Mouse (Mus musculus) spleen, postnatal 36 days (tissue): Measurements from ENCODE around the gene Slamf8.

Experiments used
- DNase-seq, 2 experiments: peaks; one replicate each; pipeline ENCODE4 v3.0.0; 2022; ENCODE audit warnings: low spot score in 2 of 2, mixed read lengths in 1 of 2

Gene Slamf8

DNA sequence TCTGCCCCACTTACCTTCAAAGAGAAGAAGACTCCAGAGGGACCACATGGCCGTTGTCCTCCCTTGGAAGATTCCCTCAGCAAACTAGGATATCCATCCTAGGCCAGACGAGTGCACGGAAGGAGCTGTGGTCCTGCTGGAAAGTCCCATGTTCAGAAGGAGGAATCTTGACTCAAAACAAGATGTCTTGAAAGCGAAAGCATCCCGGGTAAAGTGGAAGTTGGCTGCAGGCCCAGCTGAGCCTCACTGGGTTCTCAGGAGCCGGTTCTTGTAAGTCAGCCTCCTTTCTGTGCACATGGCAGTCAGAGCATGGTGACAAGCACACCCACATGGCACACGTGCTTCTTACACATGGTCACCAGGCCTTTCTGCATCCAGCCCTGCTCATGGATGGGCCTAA lies at the start of gene Slamf8:
Gene Slamf8, minus strand, starts transcription at position 184 of the 400 bp plus-strand sequence.
- DNase-seq: peak; percentile 44 to 52

DNA sequence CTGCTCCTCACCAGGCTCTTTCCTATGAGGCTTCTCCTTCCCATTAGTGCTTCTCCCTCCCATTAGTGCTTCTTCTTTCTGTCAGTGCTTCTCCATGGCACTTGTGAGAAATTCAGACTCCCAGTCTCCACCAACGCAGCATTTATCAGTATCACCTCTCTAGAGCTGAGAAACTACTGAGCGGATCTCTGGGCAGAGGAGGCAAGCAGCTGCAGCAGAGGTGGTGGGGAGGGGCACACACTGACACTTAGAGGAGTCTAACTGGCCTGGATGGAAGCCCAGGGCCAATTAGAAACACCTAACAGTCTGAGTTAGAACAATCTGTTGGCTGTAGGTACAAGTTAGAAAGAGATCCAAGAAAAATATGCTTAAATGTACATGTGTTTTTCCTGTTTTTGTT lies 48.4 kb upstream of the Slamf8 start:
- DNase-seq: no peak

DNA sequence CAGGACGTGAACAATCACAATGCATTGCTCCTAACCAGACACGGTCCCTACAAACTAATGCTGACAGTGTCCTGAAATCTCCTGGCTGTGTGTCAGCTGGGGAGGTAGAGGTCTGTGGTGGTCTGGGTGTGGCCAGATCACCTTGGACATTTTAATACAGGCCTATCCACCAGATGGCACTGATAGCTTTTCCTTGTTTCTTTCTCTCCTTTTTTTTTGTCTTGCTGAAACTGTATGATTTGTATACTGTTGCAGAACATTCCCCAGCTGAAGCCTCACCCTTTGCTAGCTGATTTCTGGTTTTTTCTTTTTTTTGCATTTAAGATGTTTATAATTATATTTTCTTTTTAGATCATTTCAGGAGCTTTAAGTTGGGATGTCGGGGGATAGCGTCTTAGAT lies 47.4 kb upstream of the Slamf8 start:
- DNase-seq: no peak

DNA sequence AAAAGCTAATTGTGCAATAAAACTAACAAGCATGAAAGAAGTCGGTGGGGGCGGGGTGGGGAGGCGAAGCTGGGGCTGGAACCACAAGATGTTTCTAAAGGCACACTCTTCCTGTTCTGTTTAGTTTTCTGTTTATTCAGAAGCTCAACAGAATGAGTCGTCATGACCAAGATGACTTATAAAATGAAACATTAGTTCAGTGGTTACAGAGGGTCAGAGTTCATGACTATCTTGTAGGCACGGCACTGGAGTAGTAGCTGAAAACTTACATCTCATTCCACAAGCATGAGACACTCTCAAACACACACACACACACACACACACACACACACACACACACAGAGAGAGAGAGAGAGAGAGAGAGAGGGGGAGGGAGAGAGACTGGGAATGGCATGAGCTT lies 45.9 kb upstream of the Slamf8 start:
- DNase-seq: no peak

DNA sequence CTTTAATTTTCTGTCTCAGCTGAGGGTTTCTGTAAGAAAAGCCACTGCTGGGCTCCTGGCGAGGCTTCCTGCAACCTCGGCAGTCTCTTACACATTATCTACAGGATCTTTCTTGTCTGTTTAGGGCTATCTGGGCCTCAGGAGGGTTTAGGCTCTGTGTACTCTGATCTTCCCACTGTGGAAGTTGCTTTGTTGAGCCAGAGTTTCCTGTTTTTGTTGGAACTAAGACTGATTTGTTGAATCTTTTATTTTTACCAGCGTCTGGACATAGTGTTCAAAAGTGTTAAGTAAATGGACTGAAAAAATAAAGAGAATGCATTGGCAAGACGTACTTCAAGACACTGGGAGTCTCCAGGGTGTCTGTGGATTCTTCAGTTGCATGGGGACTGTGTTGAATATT lies 44.9 kb upstream of the Slamf8 start:
- no peak for DNase-seq

DNA sequence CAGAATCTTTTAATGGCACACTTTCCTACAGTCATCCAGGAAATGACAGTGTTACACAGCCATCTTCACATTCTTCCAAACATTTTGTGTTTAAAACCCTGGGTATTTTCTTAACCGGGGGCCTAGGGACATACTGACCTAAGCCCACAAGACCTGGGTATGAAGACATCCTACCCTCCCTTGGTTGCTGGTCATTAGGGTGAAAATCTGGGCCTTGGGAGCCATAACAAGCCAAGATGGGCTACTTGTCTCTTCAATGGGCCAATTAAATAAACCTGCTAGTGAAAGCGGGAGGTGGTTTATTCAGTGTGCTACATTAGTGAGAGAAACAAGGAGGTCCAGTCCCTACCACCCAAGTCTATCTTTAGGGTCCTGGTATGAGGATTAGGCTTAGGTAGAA lies 43.8 kb upstream of the Slamf8 start:
- no peak for DNase-seq

DNA sequence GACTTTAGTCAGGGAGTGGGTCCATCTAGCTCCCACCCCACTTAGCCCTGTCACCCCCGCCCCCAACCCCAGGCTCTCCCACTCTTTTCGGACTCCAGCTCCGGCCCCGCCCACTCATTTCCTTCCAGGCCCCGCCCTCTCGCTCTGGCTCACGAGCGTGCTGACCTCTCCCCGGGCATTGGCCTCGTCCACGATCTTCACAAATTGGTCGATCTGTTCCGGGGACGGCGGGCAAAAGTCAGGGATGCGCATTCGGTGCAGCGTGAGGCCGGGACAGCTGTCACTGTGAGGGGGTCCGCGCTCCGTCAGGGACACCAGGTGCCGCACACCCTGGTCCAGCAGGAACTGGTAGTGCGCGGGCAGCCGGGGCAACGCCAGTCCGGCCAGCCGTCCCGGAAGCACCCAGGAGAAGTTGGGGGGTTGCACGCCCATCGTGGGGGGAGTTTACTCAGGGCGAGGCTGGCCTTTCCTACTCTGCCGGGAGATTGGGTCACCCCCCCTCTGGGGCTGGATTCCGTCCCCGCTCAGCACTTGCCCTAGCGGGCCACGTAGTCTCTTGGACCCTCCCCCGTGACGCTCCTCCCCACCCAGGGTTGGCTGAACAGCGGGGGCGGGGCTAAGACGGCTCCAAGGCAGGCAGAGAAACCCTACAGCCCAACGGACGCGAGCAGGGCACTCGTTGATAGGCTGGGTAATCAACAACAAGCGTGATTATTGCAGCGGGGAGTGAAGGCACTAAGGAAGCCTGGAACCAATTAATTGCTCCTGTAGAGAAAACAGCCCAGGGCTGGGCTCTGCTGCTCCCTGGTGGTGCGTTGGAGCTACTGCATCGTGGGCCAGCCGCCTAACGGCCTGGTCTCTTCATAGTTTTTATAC lies 42.3 kb upstream of the Slamf8 start, which contains the start of gene Dusp23:
Gene Dusp23, minus strand, starts transcription at position 512 of the 876 bp plus-strand sequence.
- DNase-seq: peak; percentile 93 to 94

DNA sequence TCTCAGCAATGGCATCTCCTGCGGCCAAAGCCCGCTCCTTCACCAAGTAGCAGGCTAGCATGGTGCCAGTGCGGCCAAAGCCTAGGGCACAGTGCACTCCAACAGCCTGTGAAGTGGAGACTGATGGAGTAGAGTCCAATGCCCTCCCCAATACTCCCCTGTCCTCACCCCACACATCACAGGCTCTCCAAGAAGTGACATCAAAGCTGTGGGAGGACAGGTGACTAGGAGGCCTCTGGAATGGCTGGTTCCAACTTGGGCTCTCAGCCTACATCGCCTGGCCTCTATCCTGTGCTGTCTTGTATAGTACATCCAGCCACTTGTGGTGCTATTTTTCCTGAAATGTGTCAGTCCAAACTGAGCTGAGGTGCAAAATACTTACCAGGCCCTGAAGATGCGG lies 41.4 kb upstream of the Slamf8 start:
- DNase-seq: no peak

DNA sequence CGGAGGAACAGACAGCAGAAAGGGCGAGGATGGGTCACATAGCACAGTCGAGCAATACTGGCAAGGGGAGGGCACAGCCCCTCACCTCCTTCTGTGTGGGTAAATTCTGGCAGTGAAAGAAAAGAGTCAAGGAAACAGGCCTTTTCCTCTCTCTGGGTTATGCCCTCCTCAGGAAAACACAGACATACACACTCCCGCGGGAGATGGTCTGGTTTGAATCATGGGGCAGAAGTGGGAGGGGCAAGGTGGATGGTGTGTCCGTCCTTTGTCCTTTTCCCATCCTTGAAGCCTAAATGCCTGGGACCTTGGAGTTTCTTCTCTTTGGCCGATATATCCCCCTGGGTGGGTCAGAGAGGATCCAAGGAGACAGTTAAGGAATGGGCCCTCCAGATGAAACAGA lies 39.5 kb upstream of the Slamf8 start:
- no peak for DNase-seq

DNA sequence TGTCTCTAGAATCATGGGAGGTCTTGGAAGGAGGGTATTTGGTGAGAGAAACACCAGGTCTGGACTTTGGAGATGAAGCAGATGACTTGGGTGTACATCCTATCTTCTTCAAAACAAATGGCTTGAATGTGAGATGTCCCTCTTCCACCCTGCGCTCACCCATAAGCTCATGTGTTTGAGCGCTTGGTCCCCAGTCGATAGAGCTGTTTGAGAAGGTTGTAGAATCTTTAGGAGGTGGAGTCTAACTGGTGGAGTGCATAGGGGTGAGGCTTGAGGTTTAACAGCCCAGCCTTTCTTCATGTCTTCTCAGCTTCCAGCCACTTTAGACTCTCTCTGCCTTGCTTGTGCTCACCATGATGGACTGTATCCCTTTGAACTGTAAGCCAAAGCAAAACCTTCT lies 35.9 kb upstream of the Slamf8 start:
- no peak for DNase-seq

DNA sequence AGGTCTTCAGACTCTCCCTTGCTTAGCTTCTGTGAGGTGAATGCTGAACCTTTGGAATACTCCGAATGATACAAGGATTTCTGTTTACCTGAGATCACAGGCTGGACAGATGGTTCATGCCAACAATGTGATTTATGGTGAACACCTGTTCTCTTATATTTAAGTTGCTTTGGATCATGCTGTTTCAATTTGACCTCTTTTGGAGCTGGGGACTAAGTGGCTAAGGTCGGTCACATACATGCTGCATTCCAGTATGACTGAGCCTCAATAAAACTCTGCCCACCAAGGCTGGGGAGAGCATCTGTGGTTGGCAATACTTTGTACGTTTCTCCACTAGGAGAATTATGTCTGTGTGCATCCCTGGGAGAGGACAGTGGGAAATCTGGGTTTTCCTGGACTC lies 33.7 kb upstream of the Slamf8 start:
- no peak for DNase-seq

DNA sequence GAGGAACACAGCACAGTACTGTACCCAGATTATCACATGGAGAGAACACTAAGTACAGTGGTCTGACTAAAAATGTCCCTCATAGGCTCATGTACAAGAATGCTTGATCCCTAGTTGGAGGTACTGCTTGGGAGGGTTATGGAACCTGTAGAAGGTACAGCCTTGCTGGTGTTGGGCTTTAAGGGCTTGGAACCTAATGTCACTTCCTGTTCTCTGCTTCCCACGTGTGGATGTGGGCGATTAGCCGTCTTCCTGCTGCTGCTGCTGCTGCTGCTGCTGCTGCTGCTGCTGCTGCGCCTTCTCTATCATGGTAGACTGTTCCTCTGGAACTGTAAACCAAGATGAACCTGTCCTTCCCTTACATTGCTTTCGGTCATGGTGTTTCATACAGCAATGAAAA lies 33.2 kb upstream of the Slamf8 start:
- no peak for DNase-seq

DNA sequence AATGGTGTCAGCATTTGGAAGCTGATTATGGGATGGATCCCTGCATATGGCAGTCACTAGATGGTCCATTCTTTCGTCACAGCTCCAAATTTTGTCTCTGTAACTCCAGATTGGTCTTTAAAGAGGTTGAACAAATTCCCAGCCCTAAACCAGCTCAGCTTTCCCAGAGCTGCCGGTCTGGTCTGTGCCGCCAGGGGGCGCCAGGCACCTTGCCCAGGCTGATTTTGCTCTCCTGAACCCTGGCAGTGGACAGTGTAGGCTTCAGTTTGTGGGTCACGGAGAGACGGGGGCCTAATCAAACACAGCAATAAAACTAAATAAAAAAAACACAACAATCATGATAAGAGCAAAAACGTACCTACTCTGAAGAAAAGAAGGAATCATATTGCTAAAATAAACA lies 28.9 kb upstream of the Slamf8 start:
- peak; percentile 38 to 48 for DNase-seq

DNA sequence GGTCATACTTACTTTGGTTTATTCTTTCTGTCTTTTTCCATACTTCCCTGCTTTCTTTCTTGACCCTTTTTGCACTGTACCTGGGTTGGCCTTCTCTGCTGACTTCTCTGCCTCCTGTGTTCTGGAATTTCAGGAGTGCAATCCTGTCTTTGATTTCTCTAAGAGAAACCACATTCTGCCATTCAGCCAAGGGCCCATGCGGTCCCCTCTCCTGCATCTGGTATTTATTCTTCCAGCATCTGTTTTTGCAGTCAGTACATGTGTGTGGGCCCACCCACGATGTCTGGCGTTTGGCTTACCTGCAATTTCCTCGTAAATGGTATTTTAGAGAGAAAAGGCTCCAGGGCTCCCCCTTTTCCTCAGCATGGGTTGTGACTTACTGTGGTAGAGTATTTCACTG lies 27.8 kb upstream of the Slamf8 start:
- no peak for DNase-seq

DNA sequence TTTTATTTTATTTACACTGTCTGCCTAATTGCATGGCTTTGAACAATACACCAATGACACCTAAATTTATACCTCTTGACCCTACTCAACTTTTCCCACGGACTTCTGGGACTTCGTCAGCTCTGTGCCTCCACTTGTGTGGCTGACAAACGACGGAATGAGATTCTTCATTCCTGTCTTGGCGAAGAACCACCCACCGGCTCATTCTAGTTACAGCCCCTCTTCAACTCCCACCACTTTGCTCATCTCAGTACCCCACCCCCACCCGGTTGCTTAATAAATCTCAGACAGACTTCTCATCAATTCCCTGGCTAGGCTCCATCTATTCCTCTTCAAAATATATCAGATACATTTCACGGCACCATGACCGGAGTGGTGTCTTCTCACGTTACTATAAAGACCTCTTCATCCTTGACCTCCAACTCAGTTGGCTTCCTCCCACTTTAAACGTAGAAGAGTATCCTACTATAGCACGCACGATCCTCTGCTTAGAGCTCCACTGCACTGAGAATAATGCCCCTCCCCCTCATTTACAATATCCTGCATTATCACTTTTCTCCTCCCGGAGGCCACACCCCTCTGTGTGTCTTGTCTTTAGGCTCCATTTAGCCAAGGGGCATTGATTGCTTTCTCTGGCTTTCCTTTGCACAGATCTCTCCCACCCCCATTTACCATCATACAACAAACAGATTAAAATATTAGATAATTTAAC lies 27.2 kb upstream of the Slamf8 start:
- no peak for DNase-seq

DNA sequence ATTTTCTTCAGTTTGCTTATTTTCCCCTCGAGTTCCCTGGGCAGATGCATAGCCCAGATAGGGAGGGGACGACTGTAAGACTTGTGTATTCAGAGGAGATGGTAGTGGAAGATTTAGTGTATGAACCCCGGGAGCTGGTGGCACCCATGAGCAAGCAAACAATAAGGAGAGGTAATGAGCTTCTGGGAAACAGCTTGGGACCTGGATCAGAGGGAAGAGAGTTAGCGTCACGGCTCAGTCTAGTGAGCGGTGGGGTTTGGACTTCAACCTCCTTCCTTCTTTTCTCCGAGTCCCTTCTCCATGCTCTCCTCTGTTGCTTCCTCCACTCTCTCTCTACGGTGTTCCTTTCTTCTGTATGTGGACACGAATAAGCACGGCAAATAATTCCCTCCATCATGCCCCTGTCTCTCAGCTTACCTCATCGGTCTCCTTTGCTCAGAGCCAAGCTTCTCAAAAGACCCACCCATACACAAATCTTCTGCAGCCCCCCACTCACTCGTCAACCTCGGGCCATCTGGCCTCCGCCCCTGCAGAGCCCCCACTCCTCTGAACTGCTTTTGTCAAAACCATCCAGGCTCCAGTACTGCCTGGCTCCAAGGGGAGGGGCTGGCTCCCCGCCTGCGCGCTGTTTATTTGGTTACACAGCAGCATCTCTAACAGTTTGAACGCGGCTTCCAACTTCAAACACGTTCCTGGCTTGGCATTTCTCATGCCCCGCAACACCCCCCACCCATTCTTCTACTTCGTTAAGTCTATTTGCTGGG lies 26.4 kb upstream of the Slamf8 start:
- no peak for DNase-seq

DNA sequence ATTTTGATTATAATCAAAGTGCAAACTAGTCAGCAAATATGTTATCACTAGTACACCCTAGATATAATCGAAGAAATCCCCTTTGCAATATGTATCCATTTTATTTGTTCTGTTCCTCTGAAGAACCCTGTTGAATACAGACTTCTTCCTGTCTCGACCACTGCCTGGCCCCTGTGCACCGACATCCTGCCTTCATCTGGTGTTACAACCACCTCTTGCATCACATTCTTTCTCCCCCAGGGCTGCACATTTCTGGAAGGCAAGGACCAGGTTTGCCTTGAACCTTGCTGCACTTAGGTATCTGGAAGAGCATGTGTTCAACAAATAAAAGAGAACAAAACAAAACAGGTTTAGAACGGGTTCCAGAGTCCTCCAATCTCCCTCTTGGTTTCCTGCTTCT lies 25.0 kb upstream of the Slamf8 start:
- DNase-seq: no peak

DNA sequence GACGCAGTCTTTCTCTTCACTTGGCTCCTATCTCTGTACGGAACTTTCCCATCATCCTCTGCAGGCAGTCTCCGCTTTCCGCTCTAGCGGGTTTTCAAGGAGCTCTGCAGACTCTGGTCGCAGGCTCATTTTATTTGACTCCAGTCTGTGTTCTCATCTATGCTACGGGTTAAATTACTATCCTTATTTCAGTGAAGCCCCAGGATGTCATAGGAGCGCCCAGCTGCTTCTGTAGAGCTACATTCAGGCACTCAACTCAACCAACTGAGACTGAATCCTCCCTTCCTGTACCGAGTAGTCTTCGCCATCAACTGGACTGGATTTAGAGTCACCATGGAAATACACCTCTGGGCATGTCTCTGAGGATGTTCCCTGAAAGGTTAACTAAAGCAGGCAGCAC lies 24.3 kb upstream of the Slamf8 start:
- DNase-seq: no peak

DNA sequence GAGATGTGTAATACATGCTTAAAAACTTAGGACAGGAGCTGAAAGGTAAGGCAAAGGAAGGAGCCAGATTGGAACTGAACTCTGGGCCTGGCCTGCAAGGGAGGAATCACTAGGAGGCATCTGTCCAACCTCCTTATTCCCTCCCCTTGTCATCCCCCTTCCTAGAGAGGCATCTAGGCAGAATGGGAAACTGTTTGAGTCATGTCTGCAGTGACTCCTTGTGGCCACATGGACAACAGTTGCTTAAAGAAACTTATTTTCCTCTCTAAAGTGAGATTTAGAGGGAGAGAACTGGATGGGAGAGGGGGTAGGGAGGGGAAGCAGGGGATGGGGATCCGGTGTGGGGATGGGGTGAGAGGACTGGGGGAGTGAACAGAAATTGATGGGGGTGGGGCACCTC lies 22.4 kb upstream of the Slamf8 start:
- no peak for DNase-seq

DNA sequence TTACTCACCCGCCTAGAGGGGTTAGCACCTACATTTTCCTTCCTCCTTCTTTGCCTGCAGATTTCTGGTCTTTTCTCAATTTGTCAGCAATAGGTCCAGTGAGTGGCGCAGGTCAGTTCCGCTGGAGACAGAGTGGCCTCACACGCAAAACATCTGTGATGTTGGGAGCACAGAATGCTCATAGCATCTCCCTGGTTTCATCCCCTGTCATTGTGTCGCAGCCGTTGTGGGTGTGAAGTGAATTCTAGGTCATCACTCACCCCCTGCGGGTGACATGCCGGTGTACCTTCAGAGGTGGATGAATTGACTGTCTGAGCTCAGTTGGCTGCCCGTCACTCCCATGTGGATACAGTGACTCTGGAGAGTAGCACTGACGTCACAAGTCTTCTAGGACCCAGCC lies 20.9 kb upstream of the Slamf8 start:
- no peak for DNase-seq

DNA sequence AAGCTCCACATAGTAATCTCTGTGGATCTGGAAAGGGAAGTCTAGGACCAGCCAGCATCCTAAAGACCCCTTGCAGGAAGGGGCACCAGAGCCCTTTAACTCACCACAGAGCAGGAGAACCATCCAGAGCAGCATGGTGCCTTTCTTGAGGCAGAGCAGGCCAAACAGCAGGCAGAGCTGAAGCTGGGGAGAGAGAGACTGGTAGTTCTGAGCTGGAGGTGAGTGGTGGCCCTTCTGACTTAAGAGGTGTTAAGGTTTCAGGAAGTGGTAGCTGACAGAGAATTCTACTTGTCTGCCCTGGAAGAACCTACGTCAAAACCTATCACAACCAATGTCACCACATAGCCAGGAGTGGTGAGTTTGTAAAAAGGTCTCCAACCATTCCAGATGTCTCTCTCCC lies 12.0 kb upstream of the Slamf8 start, which contains the start of gene Fcrl6:
Gene Fcrl6, minus strand, starts transcription at position 226 of the 400 bp plus-strand sequence.
- no peak for DNase-seq

DNA sequence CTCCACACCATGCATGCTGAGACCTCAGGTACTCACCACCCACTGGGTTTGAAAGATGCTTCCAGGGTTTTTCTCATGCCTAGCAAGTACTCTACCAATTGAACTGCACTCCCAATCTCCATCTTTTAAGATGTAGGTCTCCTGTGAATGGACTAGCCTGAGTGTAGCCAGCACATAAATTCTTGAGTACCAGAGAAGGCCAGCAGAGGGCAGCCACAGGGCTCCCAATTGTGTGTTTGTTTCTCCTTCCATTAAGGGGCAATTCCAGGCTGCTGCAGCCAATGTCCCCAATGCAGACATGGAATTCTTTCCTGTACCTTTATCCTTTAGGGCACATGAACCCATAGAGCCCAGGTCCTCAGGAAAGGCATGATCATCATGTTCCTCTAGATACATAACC lies 4.1 kb upstream of the Slamf8 start:
- no peak for DNase-seq
